Mouse (Mus musculus): ENCODE results near the gene Coro7.

GRCm38 (mm10) chr16:4587516-4588210 lies 91.9 kb downstream of the Coro7 start:
- TF ChIP-seq CTCF (IDR thresholded peaks at IDR 0.05; ENCODE audit: low read depth) (no peak), EP300 (IDR thresholded peaks at IDR 0.05; ENCODE audit: low read depth) (no peak)
